Mouse (Mus musculus): ENCODE results near the gene Cdhr5.

GRCm38 (mm10) chr7:141315974-141316373 lies 39.4 kb upstream of the Cdhr5 start:
- TF ChIP-seq CTCF (IDR thresholded peaks at IDR 0.05; ENCODE audit: low read depth, low read length): peak; percentile 86
- TF ChIP-seq POLR2A (IDR thresholded peaks at IDR 0.05; ENCODE audit: extremely low read depth, insufficient read depth, low read length): no peak

Data from liver, adult 2 months (tissue).